Mouse (Mus musculus): ENCODE results near the gene Gm11361. TPM values are rescaled to one million over a fixed set of nuclear protein-coding genes. Genes with fewer than 3 reads are reported as not detected.

Gm11361 gene
- 5.8 and 6.8 TPM in 2 replicates for polyA plus RNA-seq (2015; fragmentation: Nextera tagmentation; extraction: Ambion mirVana)

DNA sequence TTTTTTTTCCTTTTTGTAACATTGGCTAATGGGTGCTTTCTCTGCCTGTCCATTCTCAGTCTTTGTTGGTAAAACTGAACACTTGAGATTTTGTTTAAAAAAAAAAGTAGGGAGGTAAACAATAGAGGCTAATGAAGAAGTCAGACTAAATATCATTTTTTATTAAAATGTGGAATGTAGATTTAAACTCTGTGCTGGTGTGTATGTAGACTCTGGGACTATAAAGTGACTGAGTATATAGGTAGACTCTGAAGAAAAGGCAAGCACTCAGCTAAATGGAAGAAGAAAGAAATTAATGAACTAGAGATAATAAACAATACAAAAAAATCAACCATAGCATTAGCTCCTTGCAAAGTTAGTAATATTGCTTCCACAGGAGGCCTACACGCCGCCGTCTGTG, at the start of gene Gm11361:
Gm11361 (plus strand) TSS at position 301 of the 400 bp plus-strand sequence.
- H3K36me3 ChIP-seq, result no peaks in the 10 kb centered on the region
- no peak within 1 kb of the TSS for H3K4me2 ChIP-seq
- no peak within 1 kb of the TSS for H3K9ac ChIP-seq
- no peak for ATAC-seq (replicated peaks; ENCODE audit: low FRiP score)
- H3K27ac ChIP-seq, result no peak within 1 kb of the TSS
- no peaks in the 10 kb centered on the region for H3K9me3 ChIP-seq (replicated peaks)
- H3K27me3 ChIP-seq, result no peaks in the 10 kb centered on the region
- 100% methylated on average over 3 of the region's 3 CpGs for WGBS
- H3K4me3 ChIP-seq (replicated peaks), result no peak within 1 kb of the TSS
- H3K4me1 ChIP-seq, result no peaks in the 10 kb centered on the region

DNA sequence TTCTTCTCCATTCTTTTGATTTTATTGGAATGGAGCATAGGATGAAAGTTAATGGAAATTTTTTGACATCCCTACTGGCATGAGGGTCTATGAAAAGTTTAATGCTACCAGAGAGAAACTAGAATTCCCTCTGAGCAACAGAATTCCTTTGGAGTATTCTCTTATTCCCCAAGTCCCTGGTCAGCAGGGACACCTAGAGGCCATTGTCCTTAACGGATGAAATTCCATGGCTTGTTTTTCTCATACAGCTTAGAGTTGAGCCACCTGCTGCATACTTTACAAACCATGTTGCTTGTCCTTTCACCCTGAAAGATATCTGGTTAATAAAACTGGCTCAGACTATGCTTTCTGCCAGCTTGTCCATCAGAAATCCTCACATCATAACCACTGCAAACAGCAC, 7.1 kb downstream of the Gm11361 start:
- H3K27me3 ChIP-seq, result no peaks in the 10 kb centered on the region
- H3K9me3 ChIP-seq (replicated peaks), result no peaks in the 10 kb centered on the region
- H3K4me1 ChIP-seq, result no peaks in the 10 kb centered on the region
- 23% methylated on average over 1 of the region's 1 CpGs for WGBS
- H3K4me3 ChIP-seq (replicated peaks), result no peak overlapping the region
- no peak for ATAC-seq (replicated peaks; ENCODE audit: low FRiP score)
- H3K4me2 ChIP-seq, result no peak overlapping the region
- H3K9ac ChIP-seq, result no peak overlapping the region
- no peak overlapping the region for H3K27ac ChIP-seq
- H3K36me3 ChIP-seq, result no peaks in the 10 kb centered on the region

DNA sequence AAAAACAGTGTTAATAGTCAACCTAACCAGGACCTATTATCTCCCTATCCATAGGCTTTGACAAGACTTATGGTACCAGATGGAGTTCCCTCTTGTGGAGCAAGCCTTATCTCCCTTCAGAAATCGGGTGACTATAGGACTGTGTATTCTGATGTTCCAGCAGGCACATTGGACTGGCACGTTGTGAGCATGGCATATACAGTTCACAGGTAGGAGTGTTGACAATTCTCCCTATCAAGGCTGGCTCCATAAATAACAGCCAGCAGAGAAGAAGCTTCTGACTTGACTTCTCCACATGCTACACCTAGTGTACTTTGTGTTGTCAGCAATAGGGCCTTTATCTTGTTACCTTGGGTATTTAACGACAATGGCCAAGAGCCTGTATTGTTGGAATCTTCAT, 30.0 kb downstream of the Gm11361 start:
- H3K4me3 ChIP-seq (replicated peaks), result no peak overlapping the region
- H3K9ac ChIP-seq, result no peak overlapping the region
- H3K4me1 ChIP-seq, result no peaks in the 10 kb centered on the region
- no peak overlapping the region for H3K27ac ChIP-seq
- ATAC-seq (replicated peaks; ENCODE audit: low FRiP score), result no peak
- H3K9me3 ChIP-seq (replicated peaks), result no peaks in the 10 kb centered on the region
- no peaks in the 10 kb centered on the region for H3K27me3 ChIP-seq
- H3K36me3 ChIP-seq, result no peaks in the 10 kb centered on the region
- no peak overlapping the region for H3K4me2 ChIP-seq
- WGBS, result 93% methylated on average over 3 of the region's 3 CpGs

DNA sequence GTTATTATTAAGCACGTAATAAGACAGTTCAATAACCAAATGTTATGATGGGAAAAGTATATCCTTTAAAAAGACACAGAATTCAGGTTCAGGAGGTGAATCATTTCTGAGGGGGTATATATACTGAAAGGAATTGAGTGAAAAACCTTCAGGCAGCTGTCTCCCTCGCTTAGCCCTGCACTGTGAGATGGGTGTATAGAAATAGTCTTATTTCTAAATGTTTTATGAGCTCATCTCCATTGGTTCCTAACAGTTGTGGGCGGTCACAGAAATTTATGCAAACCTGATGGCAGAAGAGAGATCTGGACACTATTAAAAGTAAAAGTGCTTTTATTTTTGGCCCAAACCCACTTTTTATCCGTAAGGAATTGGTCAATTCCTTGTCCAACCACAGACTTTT, 36.9 kb downstream of the Gm11361 start:
- Histone ChIP-seq H3K4me3 (replicated peaks) (no peak overlapping the region), H3K9me3 (replicated peaks) (no peaks in the 10 kb centered on the region), H3K4me2 (no peak overlapping the region), H3K9ac (no peak overlapping the region), H3K27ac (peak overlapping the region; percentile 64; the same call in 1 of the 2 replicates), H3K36me3 (no peaks in the 10 kb centered on the region), H3K27me3 (no peaks in the 10 kb centered on the region), H3K4me1 (peaks cover 13% of the 10 kb centered on the region)
- 83% methylated on average over 4 of the region's 4 CpGs for WGBS
- ATAC-seq (replicated peaks; ENCODE audit: low FRiP score), result no peak

DNA sequence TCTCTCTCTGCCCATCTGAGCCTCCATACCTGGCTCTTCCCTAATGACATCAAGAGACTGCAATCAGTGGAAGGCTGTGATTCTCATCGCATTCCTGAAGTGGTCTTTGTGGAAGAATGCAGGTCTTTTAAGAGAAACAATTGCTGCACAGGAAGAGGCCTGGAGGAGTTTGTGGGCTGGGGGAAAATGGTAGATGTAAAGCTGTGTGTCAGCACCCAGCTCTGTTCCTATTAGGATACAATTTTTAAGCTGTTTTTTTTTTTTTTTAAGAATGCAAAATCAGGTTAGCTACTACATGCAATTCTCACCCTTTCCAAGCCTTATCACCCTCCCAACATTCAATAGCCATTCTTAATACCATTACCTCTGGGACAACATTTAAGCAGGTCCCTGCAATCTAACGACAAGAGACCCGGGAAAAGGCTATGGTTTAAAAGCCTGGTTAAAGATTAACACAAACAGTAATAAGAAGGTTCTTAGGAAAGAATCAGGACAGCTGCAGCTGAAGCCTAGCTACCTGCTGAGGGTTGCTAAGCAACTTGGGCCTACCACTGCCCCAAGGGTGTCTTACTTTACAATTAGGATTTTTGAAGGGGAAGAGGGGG, 37.5 kb downstream of the Gm11361 start:
- no peaks in the 10 kb centered on the region for H3K27me3 ChIP-seq
- no peak overlapping the region for H3K4me2 ChIP-seq
- 17% methylated on average over 3 of the region's 3 CpGs for WGBS
- H3K27ac ChIP-seq, result peak overlapping the region; percentile 64
- H3K4me1 ChIP-seq, result peaks cover 13% of the 10 kb centered on the region
- H3K9ac ChIP-seq, result no peak overlapping the region
- H3K9me3 ChIP-seq (replicated peaks), result no peaks in the 10 kb centered on the region
- H3K4me3 ChIP-seq (replicated peaks), result no peak overlapping the region
- H3K36me3 ChIP-seq, result no peaks in the 10 kb centered on the region
- ATAC-seq (replicated peaks; ENCODE audit: low FRiP score), result peak; percentile 91

DNA sequence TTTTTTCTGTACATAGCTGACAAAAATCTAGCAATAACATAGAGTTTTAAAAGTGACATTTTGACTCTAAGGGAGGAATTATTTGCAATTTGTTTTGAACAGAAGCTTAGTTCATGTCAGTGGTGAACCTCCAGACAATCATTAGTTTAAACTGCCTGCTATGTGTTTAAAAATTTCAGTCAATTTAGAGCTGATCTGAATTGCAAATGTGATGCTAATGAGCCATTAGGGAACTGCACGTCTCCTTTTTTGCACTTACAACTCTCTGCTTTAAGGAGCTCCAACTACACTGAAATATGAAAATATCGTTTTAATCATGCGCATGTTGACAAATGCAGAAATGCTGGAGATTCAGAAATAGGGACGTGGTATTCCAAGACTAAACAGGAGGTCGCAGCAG, 38.2 kb downstream of the Gm11361 start:
- H3K4me2 ChIP-seq, result no peak overlapping the region
- no peaks in the 10 kb centered on the region for H3K27me3 ChIP-seq
- H3K9ac ChIP-seq, result no peak overlapping the region
- peaks cover 13% of the 10 kb centered on the region for H3K4me1 ChIP-seq
- H3K27ac ChIP-seq, result no peak overlapping the region
- 65% methylated on average over 5 of the region's 5 CpGs for WGBS
- no peak overlapping the region for H3K4me3 ChIP-seq (replicated peaks)
- no peaks in the 10 kb centered on the region for H3K36me3 ChIP-seq
- H3K9me3 ChIP-seq (replicated peaks), result no peaks in the 10 kb centered on the region
- ATAC-seq (replicated peaks; ENCODE audit: low FRiP score), result no peak

DNA sequence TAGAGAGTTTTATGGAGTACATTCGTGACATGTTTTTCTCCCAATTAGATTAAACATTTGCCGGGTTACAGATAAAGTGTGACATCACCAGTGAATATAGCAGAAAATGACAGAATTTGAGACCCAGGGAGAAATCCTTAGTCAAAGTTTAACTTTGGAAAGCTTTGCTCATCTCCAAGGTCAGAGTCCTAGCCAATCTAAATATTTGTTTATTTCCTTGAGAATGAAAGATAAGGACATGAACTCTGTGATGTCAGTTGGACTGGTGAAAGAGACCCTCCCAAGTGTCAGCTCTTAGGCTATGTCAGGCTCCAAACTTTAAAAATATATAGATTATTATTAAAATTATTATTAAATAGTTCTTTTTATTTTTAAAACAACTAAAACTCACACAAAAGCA, 39.8 kb downstream of the Gm11361 start:
- ATAC-seq (replicated peaks; ENCODE audit: low FRiP score), result no peak
- Histone ChIP-seq H3K4me1 (peaks cover 13% of the 10 kb centered on the region), H3K9me3 (replicated peaks) (no peaks in the 10 kb centered on the region), H3K4me2 (no peak overlapping the region), H3K27ac (no peak overlapping the region), H3K36me3 (no peaks in the 10 kb centered on the region), H3K27me3 (no peaks in the 10 kb centered on the region), H3K4me3 (replicated peaks) (no peak overlapping the region), H3K9ac (no peak overlapping the region)
- 66% methylated on average over 2 of the region's 2 CpGs for WGBS

DNA sequence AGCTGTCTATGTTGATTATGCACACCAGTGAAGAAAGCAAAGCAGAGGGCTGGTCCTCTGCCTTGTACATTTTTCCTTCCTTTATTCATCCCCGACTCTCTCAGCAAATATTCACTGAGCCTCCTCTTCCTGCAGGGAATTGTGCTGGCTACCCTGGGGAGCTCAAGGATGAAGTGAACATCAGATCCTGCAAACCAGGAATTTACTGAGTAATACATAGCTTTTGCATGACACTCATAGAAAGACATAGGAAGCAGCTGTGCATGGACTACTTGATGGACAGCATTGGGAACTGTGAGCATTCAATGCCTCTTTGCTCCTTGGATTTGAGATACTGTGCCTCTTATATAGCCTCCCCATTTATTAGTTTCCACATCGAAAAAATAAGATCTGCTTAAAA, 40.2 kb downstream of the Gm11361 start:
- H3K4me2 ChIP-seq, result no peak overlapping the region
- no peak overlapping the region for H3K27ac ChIP-seq
- H3K36me3 ChIP-seq, result no peaks in the 10 kb centered on the region
- H3K9me3 ChIP-seq (replicated peaks), result no peaks in the 10 kb centered on the region
- no peak for ATAC-seq (replicated peaks; ENCODE audit: low FRiP score)
- H3K27me3 ChIP-seq, result no peaks in the 10 kb centered on the region
- 69% methylated on average over 2 of the region's 2 CpGs for WGBS
- H3K4me1 ChIP-seq, result peaks cover 13% of the 10 kb centered on the region
- no peak overlapping the region for H3K9ac ChIP-seq
- no peak overlapping the region for H3K4me3 ChIP-seq (replicated peaks)

Other genes starting within 250 kb of the Gm11361 start
- not detected in 2 replicates for gene Prl4a1, start 241.3 kb upstream of the Gm11361 start, polyA plus RNA-seq (2015; fragmentation: Nextera tagmentation; extraction: Ambion mirVana)
- gene Prl5a1, start 115.0 kb upstream of the Gm11361 start, polyA plus RNA-seq (2015; fragmentation: Nextera tagmentation; extraction: Ambion mirVana), result not detected in 2 replicates